In the genomic region with DNA sequence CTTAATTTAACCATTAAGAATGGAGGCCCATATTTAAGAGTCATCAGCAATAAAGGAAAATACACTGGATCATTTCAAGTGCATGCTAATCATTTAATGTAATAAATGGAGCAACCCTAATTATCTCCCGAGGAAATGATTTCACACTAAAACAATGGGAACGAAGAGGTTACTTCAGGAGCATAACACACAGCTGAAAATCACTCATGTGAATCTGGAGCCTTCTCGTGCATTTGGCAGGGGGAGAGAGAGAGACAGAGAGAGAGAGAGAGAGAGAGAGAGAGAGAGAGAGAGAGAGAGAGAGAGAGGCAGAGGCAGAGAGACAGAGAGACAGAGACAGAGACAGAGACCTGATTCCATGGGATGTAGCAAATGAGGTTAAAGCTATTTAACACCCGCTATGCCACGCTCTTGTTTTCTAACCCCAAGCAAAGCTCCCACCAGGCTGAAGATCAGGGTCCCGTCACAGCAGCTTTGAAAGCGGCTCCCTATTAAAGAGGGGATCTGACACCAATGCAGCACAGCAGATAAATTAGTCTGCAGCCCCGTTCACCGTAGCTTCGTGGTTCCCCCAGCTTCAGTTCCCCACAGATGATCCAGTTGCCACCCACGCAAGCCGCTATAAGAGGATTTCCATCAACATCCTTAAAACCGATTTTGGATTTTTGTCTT, we compare ENCODE assay signal across 22 mouse cellular contexts. TPM values are rescaled to one million over a fixed set of nuclear protein-coding genes. Genes with fewer than 3 reads are reported as not detected.
DNase-seq lines count a peak whose midpoint lies in the region; ATAC-seq and TF ChIP-seq lines count a peak whose summit lies in the region.
"Had no signal": no experiment of that assay in that cellular context is flagged by ENCODE, and none has a peak within 500 bp of the region (broad histone marks: within the 10 kb centered on the region; RNA-seq: fewer than 3 reads in every experiment).

No protein-coding gene starts in this region.

- H3K4me2 ChIP-seq in heart, embryonic 16.5 days (ENCODE audit: low read depth, low read length) = no peak overlapping the region
- H3K4me2 ChIP-seq in hindbrain, embryonic 14.5 days (replicated peaks) = peak overlapping the region; percentile 42
- peak overlapping the region; percentile 20 for H3K4me2 ChIP-seq in midbrain, embryonic 15.5 days
- H3K4me2 ChIP-seq: liver, embryonic 12.5 days; neural tube, embryonic 12.5 days; stomach, embryonic 15.5 days had no signal

- no peak overlapping the region for H3K4me3 ChIP-seq in heart, embryonic 16.5 days (ENCODE audit: low read length)
- H3K4me3 ChIP-seq in cortical plate, adult 2 months (ENCODE audit: insufficient read depth, low read length) = no peak overlapping the region
- H3K4me3 ChIP-seq in hindbrain, embryonic 14.5 days (replicated peaks; ENCODE audit: low read length) = no peak overlapping the region
- no peak overlapping the region for H3K4me3 ChIP-seq in midbrain, embryonic 15.5 days
- H3K4me3 ChIP-seq: limb, embryonic 10.5 days; liver, embryonic 12.5 days; neural tube, embryonic 12.5 days; stomach, embryonic 15.5 days had no signal

- H3K36me3 ChIP-seq in heart, embryonic 16.5 days (ENCODE audit: control insufficient read depth, insufficient read depth) = no peaks in the 10 kb centered on the region
- H3K36me3 ChIP-seq in hindbrain, embryonic 14.5 days (replicated peaks; ENCODE audit: control insufficient read depth, insufficient read depth) = no peaks in the 10 kb centered on the region
- H3K36me3 ChIP-seq in midbrain, embryonic 15.5 days (replicated peaks) = no peaks in the 10 kb centered on the region
- H3K36me3 ChIP-seq: G1E; limb, embryonic 10.5 days; liver, embryonic 12.5 days; neural tube, embryonic 12.5 days; stomach, embryonic 15.5 days had no signal

- TF ChIP-seq CTCF in cortical plate, adult 2 months (IDR thresholded peaks at IDR 0.05; ENCODE audit: extremely low read depth, insufficient read depth, low read length) = no peak

- no peak overlapping the region for H3K9ac ChIP-seq in heart, embryonic 16.5 days (ENCODE audit: low read length)
- peak overlapping the region; percentile 29; the same call in 1 of the 2 replicates for H3K9ac ChIP-seq in hindbrain, embryonic 14.5 days
- no peak overlapping the region for H3K9ac ChIP-seq in midbrain, embryonic 15.5 days
- H3K9ac ChIP-seq: liver, embryonic 12.5 days; neural tube, embryonic 12.5 days; stomach, embryonic 15.5 days had no signal

- no peak for ATAC-seq in heart, embryonic 16.5 days (replicated peaks; ENCODE audit: extremely low read depth, insufficient read depth, low FRiP score)
- no peak for ATAC-seq in hindbrain, embryonic 14.5 days (ENCODE audit: low FRiP score)
- no peak for ATAC-seq in midbrain, embryonic 15.5 days (replicated peaks)
- ATAC-seq in erythroblast, adult 5-6 weeks (replicated peaks; ENCODE audit: low FRiP score, poor library complexity, severe bottlenecking) = no peak
- ATAC-seq: liver, embryonic 12.5 days; lung, postnatal 0 days had no signal

- 56% methylated on average over 13 of the region's 13 CpGs for WGBS in heart, embryonic 16.5 days
- 29% methylated on average over 13 of the region's 13 CpGs for WGBS in hindbrain, embryonic 14.5 days
- 16% methylated on average over 13 of the region's 13 CpGs for WGBS in midbrain, embryonic 15.5 days

- H3K4me1 ChIP-seq in heart, embryonic 16.5 days (ENCODE audit: control insufficient read depth, insufficient read depth, low read length) = peaks cover 12% of the 10 kb centered on the region
- no peaks in the 10 kb centered on the region for H3K4me1 ChIP-seq in cortical plate, adult 2 months (ENCODE audit: control insufficient read depth, insufficient read depth, low read length)
- peaks cover 21% of the 10 kb centered on the region for H3K4me1 ChIP-seq in hindbrain, embryonic 14.5 days (replicated peaks; ENCODE audit: control insufficient read depth, insufficient read depth, low read length)
- H3K4me1 ChIP-seq in midbrain, embryonic 15.5 days = peaks cover 24% of the 10 kb centered on the region
- H3K4me1 ChIP-seq: liver, embryonic 12.5 days; stomach, embryonic 15.5 days had no signal

- H3K27me3 ChIP-seq in heart, embryonic 16.5 days (ENCODE audit: control insufficient read depth, insufficient read depth, low read length) = no peaks in the 10 kb centered on the region
- no peaks in the 10 kb centered on the region for H3K27me3 ChIP-seq in hindbrain, embryonic 14.5 days (ENCODE audit: control insufficient read depth, insufficient read depth, low read length)
- no peaks in the 10 kb centered on the region; the same call in 1 of the 2 replicates for H3K27me3 ChIP-seq in midbrain, embryonic 15.5 days (replicated peaks)
- H3K27me3 ChIP-seq: liver, embryonic 12.5 days; neural tube, embryonic 12.5 days; stomach, embryonic 15.5 days had no signal

- TF ChIP-seq POLR2A in cortical plate, adult 2 months (IDR thresholded peaks at IDR 0.05; ENCODE audit: extremely low read depth, insufficient read depth, low read length) = no peak

- DNase-seq in heart, postnatal 25 days (ENCODE audit: low spot score) = no peak
- DNase-seq in hindbrain, embryonic 14.5 days (ENCODE audit: low spot score) = no peak
- DNase-seq in left cerebral cortex, postnatal 25 days (ENCODE audit: low spot score in 2 of 2) = no peak
- no peak for DNase-seq in lung, postnatal 10 days
- DNase-seq: adrenal gland, adult 8-10 months; cerebellum, adult 2 months; heart, postnatal 36 days; kidney, adult 18-20 months; kidney, postnatal 36 days; thymus, postnatal 36 days had no signal

- peak overlapping the region; percentile 74 for H3K27ac ChIP-seq in heart, embryonic 16.5 days (ENCODE audit: low read length)
- peak overlapping the region; percentile 56; the same call in 1 of the 2 replicates for H3K27ac ChIP-seq in cortical plate, adult 2 months (ENCODE audit: insufficient read depth, low read length)
- H3K27ac ChIP-seq in hindbrain, embryonic 14.5 days = peak overlapping the region; percentile 80
- peak overlapping the region; percentile 48 for H3K27ac ChIP-seq in midbrain, embryonic 15.5 days
- H3K27ac ChIP-seq: limb, embryonic 10.5 days; liver, embryonic 12.5 days; neural tube, embryonic 12.5 days; stomach, embryonic 15.5 days had no signal

- intact Hi-C loops in heart, postnatal 25 days (cut with DNase I) = no loop called here
- intact Hi-C loops in left cerebral cortex, postnatal 25 days (cut with DNase I) = loop anchor here (10.0 kb wide), 1 partner anchor 1304 kb away; no protein-coding TSS in a partner anchor

- no peaks in the 10 kb centered on the region for H3K9me3 ChIP-seq in heart, embryonic 16.5 days (replicated peaks; ENCODE audit: control insufficient read depth, low read length)
- H3K9me3 ChIP-seq in hindbrain, embryonic 14.5 days (ENCODE audit: control insufficient read depth, low read length) = no peaks in the 10 kb centered on the region
- no peaks in the 10 kb centered on the region for H3K9me3 ChIP-seq in midbrain, embryonic 15.5 days
- H3K9me3 ChIP-seq: G1E; limb, embryonic 10.5 days; liver, embryonic 12.5 days; neural tube, embryonic 12.5 days; stomach, embryonic 15.5 days had no signal

RNA-seq across cellular contexts. Expression of a gene that starts 59.3 kb away (rescaled TPM):
- not detected in 2 replicates for polyA plus RNA-seq in heart, embryonic 16.5 days (2015; fragmentation: Nextera tagmentation; extraction: Ambion mirVana)
- total RNA-seq in heart, postnatal 25 days (2021) = not detected
- 2.8 and 3.6 TPM in 2 replicates for polyA plus RNA-seq in cortical plate, adult 2 months (2012; rRNA removed)
- not detected in 2 replicates for polyA plus RNA-seq in hindbrain, embryonic 14.5 days (2014; fragmentation: Nextera tagmentation; extraction: Ambion mirVana)
- polyA plus RNA-seq in midbrain, embryonic 15.5 days (2015; fragmentation: Nextera tagmentation; extraction: Ambion mirVana) = not detected in 2 replicates
- total RNA-seq in erythroblast, adult 5-6 weeks (2015; ENCODE audit: low replicate concordance) = not detected in 2 replicates
- total RNA-seq in erythroblast, adult 5-6 weeks (2017; ENCODE audit: low replicate concordance) = not detected in 2 replicates
- total RNA-seq in left cerebral cortex, postnatal 25 days (2021) = 1 to 10 TPM; 3.5 to 4.1 TPM
- total RNA-seq: adrenal gland, adult 8-10 months; G1E; gastrocnemius, postnatal 4 days; heart, postnatal 36 days had no signal
- polyA plus RNA-seq: cerebellum, adult 2 months; G1E; limb, embryonic 10.5 days; liver, embryonic 12.5 days; lung, postnatal 0 days; neural tube, embryonic 12.5 days; small intestine, adult 2 months; stomach, embryonic 15.5 days had no signal
